10 mouse cellular contexts compared by ENCODE assay signal in genomic region chr11:71001167-71001566, GRCm38 (mm10).
"Had no signal": no experiment of that assay in that cellular context is flagged by ENCODE, and none has a peak within 500 bp of the region (broad histone marks: within the 10 kb centered on the region; RNA-seq: fewer than 3 reads in every experiment).

No protein-coding gene starts in this region.

- DNase-seq: kidney, adult 18-20 months; kidney, postnatal 10 days; kidney, postnatal 4 days; lung, embryonic 14.5 days; lung, postnatal 10 days; retina, postnatal 1 day; right cerebral cortex, postnatal 4 days; spleen, adult 18-20 months; thymus, adult 2 months; thymus, postnatal 25 days had no signal
